Mouse (Mus musculus): ENCODE data around the gene Gm20820. TPM values are rescaled to one million over a fixed set of nuclear protein-coding genes. Genes with fewer than 3 reads are reported as not detected.
"Not testable (repeated sequence)": the region's sequence is repeated elsewhere in the genome, so short reads cannot be mapped to it uniquely, and the experiment has no call there.

Gm20820 gene
- not detected in 2 replicates for polyA plus RNA-seq (2015; fragmentation: Nextera tagmentation; extraction: Ambion mirVana)

GRCm38 (mm10) chrY:86061472-86061871, at the start of gene Gm20820:
Gene Gm20820 (plus strand): TSS chrY:86061772.
- H3K9ac ChIP-seq; ATAC-seq (replicated peaks; ENCODE audit: low FRiP score); H3K27ac ChIP-seq; H3K36me3 ChIP-seq; H3K9me3 ChIP-seq (replicated peaks); H3K4me1 ChIP-seq; H3K27me3 ChIP-seq; H3K4me3 ChIP-seq (replicated peaks); H3K4me2 ChIP-seq: not testable (repeated sequence)
- no CpG with 5 or more reads among the region's 6 CpGs for WGBS
